Mouse (Mus musculus) liver, embryonic 14.5 days (tissue): ENCODE measurements around the gene Dok5.

Source experiments
- CTCF ChIP-seq: IDR thresholded peaks from 2 replicates; pipeline ENCODE4 v1.5.1; 2016; ENCODE audit warnings: antibody characterized with exemption, low read depth, control low read depth
- EP300 ChIP-seq: IDR thresholded peaks from 2 replicates; pipeline ENCODE4 v1.6.1; 2016; ENCODE audit warnings: antibody characterized with exemption, low read depth

GRCm38 (mm10) chr2:170873382-170873781 lies 141.8 kb downstream of the Dok5 start:
- peak; percentile 78 for TF ChIP-seq CTCF
- TF ChIP-seq EP300, result no peak
